Mouse (Mus musculus): ENCODE measurements around the gene Btbd35f10. TPM values are rescaled to one million over a fixed set of nuclear protein-coding genes. Genes with fewer than 3 reads are reported as not detected.
"Not testable (repeated sequence)": the region's sequence is repeated elsewhere in the genome, so short reads cannot be mapped to it uniquely, and the experiment has no call there.

The Btbd35f10 gene
- not detected in 2 replicates for polyA plus RNA-seq (2012)

DNA sequence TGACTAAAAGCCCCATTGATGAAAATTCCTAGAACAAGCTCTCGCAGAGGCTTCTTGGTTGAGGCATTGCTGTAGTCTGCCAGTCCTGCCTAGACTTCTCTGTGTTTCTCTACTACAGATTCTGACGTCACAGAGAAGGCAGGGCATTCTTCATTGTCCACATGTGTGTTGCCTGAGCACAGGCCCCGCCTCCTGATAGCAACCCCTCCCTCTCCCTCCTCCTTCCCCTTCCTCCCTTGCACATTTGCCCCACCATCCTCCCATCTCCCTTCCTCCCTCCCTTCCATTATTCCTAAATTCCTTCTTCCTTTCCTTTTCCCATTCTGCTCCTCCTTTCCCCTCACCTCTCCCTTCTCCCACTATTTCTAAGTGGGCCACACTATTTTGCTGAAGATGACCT lies at the start of gene Btbd35f10:
Btbd35f10 (minus strand) TSS at position 101 of the 400 bp plus-strand sequence.
- not testable (repeated sequence) for TF ChIP-seq GATA1 (IDR thresholded peaks at IDR 0.05; ENCODE audit: low read length)

Other genes starting within 250 kb of the Btbd35f10 start
- gene Btbd35f18, start 52.7 kb downstream of the Btbd35f10 start, polyA plus RNA-seq (2012): not detected in 2 replicates
- not detected in 2 replicates for gene Btbd35f16, start 204.1 kb upstream of the Btbd35f10 start, polyA plus RNA-seq (2012)

Measured in G1E-ER4 (cell line).